Mouse (Mus musculus) intestine, embryonic 15.5 days (tissue): ENCODE results near the gene Phf12. TPM values are rescaled to one million over a fixed set of nuclear protein-coding genes. Genes with fewer than 3 reads are reported as not detected.
"Not testable (repeated sequence)": the region's sequence is repeated elsewhere in the genome, so short reads cannot be mapped to it uniquely, and the experiment has no call there.

Experiments
- ATAC-seq: fragments of 200-750 bp; cut with Nextera tagmentation; 2 replicates; pipeline ENCODE4 v1.8.0; 2017; ENCODE audit warnings: moderate TSS enrichment, moderate library complexity
- H3K27ac ChIP-seq: fragments of 300-500 bp; sonication (generic); 2 replicates; pipeline ENCODE4 v1.5.1; 2015; ENCODE audit warnings: mild to moderate bottlenecking, inconsistent platforms
- H3K27me3 ChIP-seq: fragments of 300-500 bp; sonication (generic); replicated peaks from 2 replicates; pipeline ENCODE4 v1.6.1; 2015; ENCODE audit warnings: inconsistent platforms
- H3K36me3 ChIP-seq: fragments of 300-500 bp; sonication (generic); 2 replicates; pipeline ENCODE4 v1.6.1; 2015; ENCODE audit warnings: inconsistent platforms
- H3K4me1 ChIP-seq: fragments of 300-500 bp; sonication (generic); replicated peaks from 2 replicates; pipeline ENCODE4 v1.6.1; 2015; ENCODE audit warnings: inconsistent platforms
- H3K4me2 ChIP-seq: fragments of 300-500 bp; sonication (generic); replicated peaks from 2 replicates; pipeline ENCODE4 v1.6.1; 2015; ENCODE audit warnings: mild to moderate bottlenecking, inconsistent platforms
- H3K4me3 ChIP-seq: fragments of 300-500 bp; sonication (generic); replicated peaks from 2 replicates; pipeline ENCODE4 v1.5.1; 2015; ENCODE audit warnings: inconsistent platforms
- H3K9ac ChIP-seq: fragments of 300-500 bp; sonication (generic); 2 replicates; pipeline ENCODE4 v1.6.1; 2015; ENCODE audit warnings: inconsistent platforms
- H3K9me3 ChIP-seq: fragments of 300-500 bp; sonication (generic); 2 replicates; pipeline ENCODE4 v1.6.1; 2016; ENCODE audit warnings: inconsistent platforms
- WGBS: fragments of 180-500 bp; shearing (Covaris S2); methylation state at CpG from one replicate; pipeline ENCODE4 v1.1.7; 2015; 5-methylcytosine and 5-hydroxymethylcytosine counted together
- polyA plus RNA-seq: library from polyadenylated mRNA; unstranded; fragments of >200 nt; fragmentation: Nextera tagmentation; extraction: Ambion mirVana; gene quantifications from 2 replicates; pipeline ENCODE4 v1.2.1, GENCODE M21; 2015

The Phf12 gene
- polyA plus RNA-seq, 1 experiment from 2014 or later: 12.8 TPM

DNA sequence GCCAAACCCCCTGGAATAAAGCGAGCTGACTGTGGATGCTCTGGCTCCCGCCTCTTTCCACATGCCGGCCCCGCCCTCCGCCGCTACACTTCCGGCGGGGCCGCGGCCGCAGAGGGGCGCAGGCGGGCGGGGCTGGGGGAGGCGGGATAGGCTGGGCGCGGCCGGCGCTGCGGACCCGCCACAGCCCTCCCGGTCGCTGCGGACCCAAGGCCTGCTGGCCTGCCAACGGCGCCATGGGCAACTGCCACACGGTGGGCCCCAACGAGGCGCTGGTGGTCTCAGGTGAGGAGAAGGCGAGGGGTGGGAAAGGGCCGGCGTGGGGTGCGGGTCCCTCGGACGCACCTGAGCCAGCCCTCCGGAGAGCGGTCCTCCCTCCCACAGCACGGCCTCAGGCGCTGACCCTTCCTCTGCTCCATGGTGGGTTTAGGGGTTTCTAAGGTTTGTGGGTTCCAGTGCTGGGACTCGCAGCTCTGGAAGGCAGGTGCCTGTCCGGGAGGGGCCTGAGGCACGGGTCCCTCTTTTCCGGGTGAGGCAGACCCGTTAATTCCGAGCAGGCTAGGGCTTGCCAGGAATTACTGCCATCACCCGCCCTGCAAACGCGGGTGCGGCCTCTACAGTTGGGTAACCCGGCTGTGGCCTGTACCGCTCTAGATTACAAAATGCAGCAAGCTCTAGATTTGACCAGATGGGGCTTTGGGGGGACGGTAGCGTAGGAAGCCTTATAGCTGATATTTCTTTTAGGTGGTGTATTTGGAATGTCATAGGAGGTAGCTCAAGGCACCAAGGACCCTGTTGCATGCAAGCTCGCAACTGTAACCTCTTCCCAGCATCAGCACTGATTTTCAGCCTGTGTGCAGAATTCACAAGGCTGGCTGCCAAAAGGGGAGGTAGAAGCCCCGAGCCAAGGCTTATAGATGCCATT, 55.5 kb downstream of the Phf12 start, which contains the start of gene Flot2:
Gene Flot2, plus strand, starts transcription at position 101 of the 922 bp plus-strand sequence.
- peak; percentile 93 for ATAC-seq
- peaks cover 16% of the 10 kb centered on the region for H3K4me1 ChIP-seq
- no peaks in the 10 kb centered on the region for H3K9me3 ChIP-seq
- H3K36me3 ChIP-seq: 0 out of 2 replicates have a peak, but pooled peaks cover 3% of the 10 kb centered on the region
- no peaks in the 10 kb centered on the region for H3K27me3 ChIP-seq
- peak within 1 kb of the TSS; percentile 81 for H3K4me2 ChIP-seq
- peak within 1 kb of the TSS; percentile 75 for H3K4me3 ChIP-seq
- 3% methylated on average over 55 of the region's 55 CpGs for WGBS
- H3K27ac ChIP-seq: peak within 1 kb of the TSS; percentile 74
- peak within 1 kb of the TSS; percentile 78 for H3K9ac ChIP-seq

DNA sequence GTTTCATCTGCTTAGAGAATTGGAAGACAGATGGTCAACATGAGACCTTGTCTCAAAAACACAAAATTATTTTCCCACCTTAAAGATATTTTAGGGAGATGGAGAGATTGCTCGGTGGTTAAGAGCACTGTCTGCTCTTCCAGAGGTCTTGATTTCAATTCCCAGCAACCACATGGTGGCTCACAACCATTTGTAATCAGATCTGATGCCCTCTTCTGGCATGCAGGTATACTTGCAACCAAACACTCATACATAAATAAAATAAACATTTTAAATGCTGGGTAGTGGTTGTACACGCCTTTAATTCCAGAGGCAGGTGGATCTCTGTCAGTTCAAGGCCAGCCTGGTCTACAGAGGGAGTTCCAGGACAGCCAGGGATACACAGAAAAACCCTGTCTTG, 58.3 kb downstream of the Phf12 start:
- Histone ChIP-seq H3K9me3 (no peaks in the 10 kb centered on the region), H3K27ac (no peak overlapping the region), H3K4me3 (no peak overlapping the region), H3K4me1 (peaks cover 16% of the 10 kb centered on the region), H3K4me2 (no peak overlapping the region), H3K36me3 (no peaks in the 10 kb centered on the region), H3K9ac (no peak overlapping the region), H3K27me3 (no peaks in the 10 kb centered on the region)
- WGBS: 70% methylated on average over 2 of the region's 2 CpGs
- no peak for ATAC-seq

DNA sequence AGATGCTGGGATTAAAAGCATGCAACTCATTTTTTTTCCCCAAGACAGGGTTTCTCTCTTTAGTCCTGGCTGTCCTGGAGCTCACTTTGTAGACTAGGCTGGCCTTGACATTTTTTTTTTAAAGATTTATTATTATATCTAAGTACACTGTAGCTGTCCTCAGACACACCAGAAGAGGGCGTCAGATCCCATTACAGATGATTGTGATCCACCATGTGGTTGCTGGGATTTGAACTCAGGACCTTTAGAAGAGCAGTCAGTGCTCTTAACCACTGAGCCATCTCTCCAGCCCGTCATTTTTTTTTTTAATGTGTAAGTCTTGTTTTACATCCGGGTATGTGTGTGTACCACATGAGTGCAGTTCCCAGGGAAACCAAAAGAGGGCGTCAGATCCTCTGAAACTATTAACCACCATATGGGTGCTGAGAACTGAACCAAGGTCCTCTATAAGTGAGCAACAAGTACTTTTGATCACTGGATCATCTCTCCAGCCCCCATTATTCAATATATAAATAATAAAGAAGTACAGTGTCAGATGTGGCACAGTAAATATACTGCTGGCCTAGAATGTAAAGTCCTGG, 59.8 kb downstream of the Phf12 start:
- not testable (repeated sequence) for H3K27me3 ChIP-seq, ATAC-seq, H3K4me2 ChIP-seq, H3K36me3 ChIP-seq, H3K9ac ChIP-seq, H3K9me3 ChIP-seq, H3K27ac ChIP-seq, H3K4me3 ChIP-seq
- peaks cover 12% of the 10 kb centered on the region for H3K4me1 ChIP-seq
- 92% methylated on average over 4 of the region's 4 CpGs for WGBS

DNA sequence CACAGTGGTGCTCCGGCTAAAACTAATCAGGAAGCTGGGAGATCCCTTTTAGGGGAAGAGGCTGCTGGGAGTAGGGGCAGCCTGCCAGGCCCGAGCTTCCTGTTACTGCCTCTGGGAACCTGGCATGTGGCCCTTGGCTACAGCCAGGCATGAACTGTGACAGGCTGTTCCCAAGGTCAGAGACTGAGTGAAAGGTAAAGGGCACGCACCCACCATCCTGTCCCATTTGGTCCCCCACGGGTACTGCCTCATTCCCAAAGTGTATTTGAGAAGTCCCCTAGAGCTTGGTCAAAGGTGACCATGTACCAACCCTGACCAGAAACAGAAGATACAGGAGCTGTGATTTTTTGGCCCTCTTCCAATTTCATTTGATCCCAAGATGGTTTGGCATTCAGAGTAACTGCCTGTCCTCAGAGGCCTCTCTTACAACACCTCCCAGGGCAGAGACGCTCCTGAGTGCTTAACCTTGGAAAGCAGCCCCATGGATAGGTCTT, 62.3 kb downstream of the Phf12 start:
- no peak overlapping the region for H3K4me2 ChIP-seq
- no peak overlapping the region for H3K9ac ChIP-seq
- ATAC-seq: peak; percentile 41; the same call in 1 of the 2 replicates
- no peaks in the 10 kb centered on the region for H3K4me1 ChIP-seq
- no peaks in the 10 kb centered on the region for H3K36me3 ChIP-seq
- H3K27me3 ChIP-seq: no peaks in the 10 kb centered on the region
- no peaks in the 10 kb centered on the region for H3K9me3 ChIP-seq
- 0 out of 2 replicates have a peak overlapping the region, but pooled peaks have one; percentile 22 for H3K27ac ChIP-seq
- WGBS: 75% methylated on average over 5 of the region's 5 CpGs
- H3K4me3 ChIP-seq: no peak overlapping the region

DNA sequence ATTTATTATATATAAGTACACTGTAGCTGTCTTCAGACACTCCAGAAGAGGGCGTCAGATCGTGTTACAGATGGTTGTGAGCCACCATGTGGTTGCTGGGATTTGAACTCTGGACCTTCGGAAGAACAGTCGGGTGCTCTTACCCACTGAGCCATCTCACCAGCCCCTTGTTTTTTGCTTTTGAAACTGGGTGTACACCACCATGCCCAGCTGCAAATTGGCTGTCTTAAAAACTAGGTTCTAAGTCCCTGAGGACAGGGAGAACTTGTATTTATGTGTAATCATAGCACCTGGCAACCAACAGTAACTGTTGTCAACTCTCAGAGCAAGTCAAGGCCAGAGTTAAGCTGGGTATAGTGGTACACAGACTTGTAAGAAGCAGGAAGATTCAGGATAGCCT, 66.1 kb downstream of the Phf12 start:
- not testable (repeated sequence) for H3K36me3 ChIP-seq, H3K27ac ChIP-seq, ATAC-seq, H3K4me2 ChIP-seq, H3K9me3 ChIP-seq, H3K4me3 ChIP-seq, H3K27me3 ChIP-seq, H3K4me1 ChIP-seq, H3K9ac ChIP-seq
- WGBS: 91% methylated on average over 4 of the region's 4 CpGs

DNA sequence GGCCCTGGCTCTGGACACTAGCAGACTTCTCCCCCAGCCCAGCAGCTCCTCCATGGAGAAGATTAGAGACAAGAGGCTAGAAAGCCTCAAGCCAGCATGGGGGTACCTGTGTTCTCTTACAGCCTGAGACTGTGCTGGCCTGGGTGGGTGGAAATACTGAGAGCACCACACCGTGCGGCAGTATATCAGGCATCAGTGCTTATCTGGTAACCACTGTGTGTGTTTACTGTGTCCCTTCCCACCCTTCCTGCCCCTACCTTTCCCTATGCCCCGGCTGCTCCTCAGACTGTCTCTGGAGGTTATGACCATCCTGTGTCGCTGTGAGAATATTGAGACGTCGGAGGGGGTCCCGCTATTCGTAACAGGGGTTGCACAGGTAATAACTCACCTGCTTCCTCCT, 70.5 kb downstream of the Phf12 start:
- Histone ChIP-seq H3K4me2 (no peak overlapping the region), H3K4me1 (no peaks in the 10 kb centered on the region), H3K36me3 (peaks cover 3% of the 10 kb centered on the region; the same call in 1 of the 2 replicates), H3K27me3 (no peaks in the 10 kb centered on the region), H3K27ac (no peak overlapping the region), H3K4me3 (no peak overlapping the region), H3K9me3 (no peaks in the 10 kb centered on the region), H3K9ac (no peak overlapping the region)
- no peak for ATAC-seq
- 79% methylated on average over 8 of the region's 8 CpGs for WGBS

DNA sequence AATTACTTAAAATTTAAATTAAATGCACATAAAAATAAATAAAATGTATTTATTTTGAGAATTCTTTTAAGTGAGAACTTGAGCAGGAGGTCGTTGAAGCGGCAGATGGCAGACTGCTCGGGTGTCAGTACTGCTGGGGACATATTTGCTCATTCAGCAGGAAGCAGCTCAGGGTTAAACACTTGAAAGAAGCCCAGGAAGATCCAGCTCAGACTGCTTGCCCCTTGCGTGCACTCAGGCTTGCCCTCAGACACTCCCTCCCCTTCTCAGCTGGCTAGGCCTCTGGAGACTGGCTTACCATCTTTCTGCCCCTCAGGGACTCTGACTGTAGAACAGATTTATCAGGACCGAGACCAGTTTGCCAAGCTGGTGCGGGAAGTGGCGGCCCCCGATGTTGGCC, 74.4 kb downstream of the Phf12 start:
- 86% methylated on average over 8 of the region's 8 CpGs for WGBS
- H3K4me3 ChIP-seq: no peak overlapping the region
- H3K9me3 ChIP-seq: no peaks in the 10 kb centered on the region
- no peak overlapping the region for H3K4me2 ChIP-seq
- no peak overlapping the region for H3K27ac ChIP-seq
- H3K27me3 ChIP-seq: no peaks in the 10 kb centered on the region
- no peak overlapping the region for H3K9ac ChIP-seq
- H3K36me3 ChIP-seq: peaks cover 11% of the 10 kb centered on the region; the same call in 1 of the 2 replicates
- no peak for ATAC-seq
- H3K4me1 ChIP-seq: no peaks in the 10 kb centered on the region

DNA sequence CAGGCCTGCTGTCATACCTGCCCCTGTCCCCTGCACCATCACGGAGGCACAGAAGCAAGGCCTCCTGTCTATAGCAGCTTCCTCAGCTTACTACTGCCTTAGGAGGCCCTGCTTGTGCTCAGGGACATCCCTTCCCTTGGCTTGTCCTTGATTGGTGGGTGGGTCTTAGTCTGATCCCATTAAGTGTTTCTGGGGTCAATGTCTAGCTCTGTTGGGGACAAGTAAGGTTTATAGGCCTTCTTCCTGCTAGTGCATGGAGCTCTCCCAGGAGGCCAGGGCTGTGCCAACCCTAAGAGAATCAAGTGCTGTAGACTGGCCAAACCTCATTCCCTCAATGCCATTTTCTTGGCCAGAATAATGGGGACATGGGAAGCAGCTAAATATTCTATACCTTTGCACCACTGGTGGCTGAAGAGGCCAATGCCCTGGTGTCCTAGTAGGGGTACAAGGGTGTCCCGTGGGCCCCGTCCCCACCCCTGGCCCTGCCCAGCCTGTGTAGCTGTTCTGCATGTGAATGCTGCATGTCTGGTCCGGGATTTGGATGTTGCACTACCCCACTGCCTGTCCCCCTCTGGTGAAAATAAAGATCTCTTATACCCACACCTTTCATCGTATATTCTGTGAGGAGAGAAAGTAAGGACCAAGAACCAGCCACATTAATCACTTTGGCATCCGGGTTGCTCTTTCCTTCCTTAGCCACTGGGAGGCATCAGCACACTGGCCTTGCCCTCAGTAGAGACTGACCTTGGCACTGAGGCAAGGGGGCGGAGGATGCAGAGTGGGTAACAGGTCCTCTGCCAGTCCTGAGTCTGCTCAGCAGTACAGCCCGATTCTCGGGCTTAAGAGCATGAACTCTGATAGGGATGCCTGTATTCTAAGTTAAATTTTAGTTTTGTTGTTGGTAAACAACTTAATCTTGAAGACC, 77.5 kb downstream of the Phf12 start:
- peaks cover 11% of the 10 kb centered on the region; the same call in 1 of the 2 replicates for H3K36me3 ChIP-seq
- H3K9me3 ChIP-seq: no peaks in the 10 kb centered on the region
- no peak overlapping the region for H3K9ac ChIP-seq
- H3K27me3 ChIP-seq: no peaks in the 10 kb centered on the region
- no peak overlapping the region for H3K4me3 ChIP-seq
- 55% methylated on average over 9 of the region's 9 CpGs for WGBS
- H3K4me2 ChIP-seq: no peak overlapping the region
- no peaks in the 10 kb centered on the region for H3K4me1 ChIP-seq
- 0 out of 2 replicates have a peak overlapping the region, but pooled peaks have one; percentile 8 for H3K27ac ChIP-seq
- peak; percentile 80 for ATAC-seq

DNA sequence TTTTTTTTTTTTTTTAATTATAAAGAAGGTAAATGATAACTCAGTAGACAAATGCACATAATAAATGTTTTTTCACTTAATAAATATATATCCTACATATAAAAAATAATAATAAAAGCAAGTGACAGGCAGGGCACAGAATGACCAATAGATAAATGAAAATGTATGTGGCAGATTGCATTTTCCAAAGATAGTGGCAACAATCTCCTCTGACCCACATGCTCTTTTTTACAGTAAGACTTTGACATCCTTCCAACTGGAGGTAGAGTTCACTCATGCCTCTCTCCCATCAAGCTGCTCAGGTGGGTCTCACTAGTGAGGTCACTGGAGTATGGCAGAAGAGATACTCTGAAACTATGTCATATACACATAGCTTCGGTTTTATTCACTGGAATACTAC, 80.0 kb downstream of the Phf12 start:
- Histone ChIP-seq H3K36me3 (peaks cover 11% of the 10 kb centered on the region; the same call in 1 of the 2 replicates), H3K4me3 (no peak overlapping the region), H3K9ac (no peak overlapping the region), H3K9me3 (no peaks in the 10 kb centered on the region), H3K27ac (no peak overlapping the region), H3K4me2 (no peak overlapping the region), H3K27me3 (no peaks in the 10 kb centered on the region), H3K4me1 (no peaks in the 10 kb centered on the region)
- 83% methylated on average over 1 of the region's 1 CpGs for whole genome bisulfite sequencing
- no peak for ATAC-seq

DNA sequence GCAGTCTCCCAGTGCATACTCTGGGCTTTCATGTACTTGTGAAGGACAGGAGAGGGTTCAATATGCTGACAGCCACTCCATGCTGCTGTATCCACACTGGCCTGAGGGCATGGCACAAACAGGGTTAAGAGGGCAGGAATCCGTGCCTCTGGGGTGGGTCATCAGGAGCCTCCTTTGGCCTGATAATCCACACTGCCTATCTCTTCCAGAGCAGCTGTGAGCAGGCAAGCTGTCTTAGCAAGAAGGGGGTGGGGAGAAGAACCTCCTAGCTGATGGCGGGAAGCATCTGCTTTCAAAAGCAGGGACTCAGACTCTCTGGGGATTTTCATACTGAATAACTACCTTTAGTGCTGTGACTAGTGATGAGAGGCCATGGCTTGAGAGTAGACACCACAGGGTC, 83.4 kb downstream of the Phf12 start:
- Histone ChIP-seq H3K4me3 (no peak overlapping the region), H3K36me3 (no peaks in the 10 kb centered on the region), H3K9me3 (no peaks in the 10 kb centered on the region), H3K27me3 (no peaks in the 10 kb centered on the region), H3K4me1 (no peaks in the 10 kb centered on the region), H3K27ac (no peak overlapping the region), H3K9ac (no peak overlapping the region), H3K4me2 (no peak overlapping the region)
- peak; percentile 70; the same call in 1 of the 2 replicates for ATAC-seq
- 44% methylated on average over 2 of the region's 2 CpGs for WGBS

DNA sequence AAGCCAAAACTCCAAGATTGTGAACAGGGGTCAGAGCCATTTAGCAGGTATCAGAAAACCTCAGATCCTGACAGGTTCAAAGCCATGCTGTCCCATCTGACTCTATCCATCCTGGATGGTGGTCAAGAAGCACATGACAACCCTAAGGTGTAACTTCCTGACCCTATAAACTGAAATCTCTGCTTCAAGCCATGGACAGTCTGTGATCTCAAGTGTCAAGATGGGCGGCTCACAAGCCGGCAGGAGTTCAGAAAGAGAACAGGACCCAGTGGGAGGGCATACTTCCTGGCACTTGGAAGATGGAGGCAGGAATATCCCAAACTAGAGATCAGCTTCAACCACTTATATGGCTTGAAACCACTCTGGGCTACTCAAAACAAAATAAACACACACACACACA, 84.1 kb downstream of the Phf12 start:
- no peak overlapping the region for H3K4me3 ChIP-seq
- H3K27me3 ChIP-seq: no peaks in the 10 kb centered on the region
- no peak overlapping the region for H3K27ac ChIP-seq
- H3K9me3 ChIP-seq: no peaks in the 10 kb centered on the region
- ATAC-seq: no peak
- no peak overlapping the region for H3K4me2 ChIP-seq
- H3K4me1 ChIP-seq: no peaks in the 10 kb centered on the region
- no peak overlapping the region for H3K9ac ChIP-seq
- H3K36me3 ChIP-seq: no peaks in the 10 kb centered on the region
- 75% methylated on average over 2 of the region's 2 CpGs for WGBS

DNA sequence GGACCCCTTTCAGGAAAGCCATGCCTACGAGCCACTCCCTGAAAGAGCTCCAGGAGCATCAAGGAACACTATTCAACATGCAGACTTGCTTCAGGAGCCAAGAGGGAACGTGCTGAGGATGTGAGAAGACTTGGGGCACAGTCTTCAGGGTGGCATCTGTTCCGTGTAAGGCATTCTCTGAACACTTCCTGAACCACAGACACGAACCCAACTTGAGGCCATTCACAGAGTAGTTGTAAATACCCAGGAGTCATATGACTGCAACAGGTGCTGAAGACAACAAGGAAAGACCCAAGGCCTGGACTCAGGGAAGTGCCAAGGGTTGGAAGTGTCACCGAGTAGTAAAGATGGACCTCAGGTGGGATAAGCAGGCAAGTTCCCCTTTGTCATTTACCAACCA, 85.0 kb downstream of the Phf12 start:
- 66% methylated on average over 5 of the region's 5 CpGs for WGBS
- H3K27me3 ChIP-seq: no peaks in the 10 kb centered on the region
- no peak overlapping the region for H3K4me2 ChIP-seq
- H3K4me3 ChIP-seq: no peak overlapping the region
- no peak for ATAC-seq
- no peak overlapping the region for H3K27ac ChIP-seq
- H3K36me3 ChIP-seq: 0 out of 2 replicates have a peak, but pooled peaks cover 2% of the 10 kb centered on the region
- H3K4me1 ChIP-seq: no peaks in the 10 kb centered on the region
- H3K9ac ChIP-seq: no peak overlapping the region
- no peaks in the 10 kb centered on the region for H3K9me3 ChIP-seq
